Mouse (Mus musculus): Measurements from ENCODE around the gene Abcc10.

DNA sequence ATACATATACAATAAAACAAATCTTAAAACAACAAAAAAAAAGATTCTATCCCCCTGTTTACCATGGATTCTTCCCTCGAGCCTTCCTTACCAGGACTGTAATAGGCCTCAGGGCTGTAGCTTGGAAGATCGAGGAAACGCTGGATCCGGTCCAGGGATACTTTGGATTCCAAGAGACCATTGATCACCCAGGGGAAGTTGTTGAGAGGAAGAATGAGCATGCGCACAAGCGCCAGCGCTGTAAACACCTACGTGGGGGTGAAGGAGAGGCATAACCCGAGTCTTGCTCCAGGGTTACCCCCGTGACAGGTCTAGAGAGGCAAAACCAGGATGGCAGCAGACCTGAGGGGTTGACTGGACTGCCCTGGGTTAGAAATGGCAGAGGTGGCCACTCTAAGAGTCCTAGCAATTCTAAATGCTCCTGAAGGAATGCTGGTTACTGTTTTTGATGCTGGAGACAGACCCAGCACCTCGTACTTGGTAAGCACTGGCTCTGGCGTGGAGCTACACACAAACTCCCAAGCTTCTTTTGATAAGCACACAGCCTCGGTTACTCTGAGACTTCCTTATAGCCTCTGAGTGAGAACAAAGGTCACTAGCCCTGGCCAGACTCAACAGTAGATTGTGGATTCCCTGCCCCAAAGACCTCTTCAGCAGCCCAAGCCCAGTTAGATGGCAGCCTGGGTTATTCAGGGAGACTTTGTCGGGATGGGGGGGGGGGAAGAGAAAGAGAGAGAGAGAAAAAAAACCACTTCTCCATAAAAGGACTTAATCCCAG, 5.9 kb downstream of the Abcc10 start:
- TF ChIP-seq EP300 (IDR thresholded peaks at IDR 0.05; ENCODE audit: low read length) = no peak
- no peak for TF ChIP-seq CTCF (conservative IDR thresholded peaks at IDR 0.05 in 1 of 2, IDR thresholded peaks at IDR 0.05 in 1 of 2; ENCODE audit: low read depth in 2 of 2, low read length in 2 of 2)
- TF ChIP-seq USF1 (IDR thresholded peaks at IDR 0.05; ENCODE audit: low read depth, low read length) = no peak
- no peak for TF ChIP-seq SIN3A (IDR thresholded peaks at IDR 0.05; ENCODE audit: low read length)

All from CH12.LX (cell line).